Mouse (Mus musculus): ENCODE results near the gene Ifitm6. TPM values are rescaled to one million over a fixed set of nuclear protein-coding genes. Genes with fewer than 3 reads are reported as not detected.
"Not testable (repeated sequence)": the region's sequence is repeated elsewhere in the genome, so short reads cannot be mapped to it uniquely, and the experiment has no call there.

The Ifitm6 gene
- total RNA-seq, 2 experiments from 2014 or later = not detected

GRCm38 (mm10) chr7:141038090-141039032 is 20.6 kb upstream of the Ifitm6 start:
- Histone ChIP-seq H3K4me3 (no peak overlapping the region), H3K27ac (no peak overlapping the region)
- no peak for DNase-seq
- TF ChIP-seq CTCF (IDR thresholded peaks at IDR 0.05) = no peak
- intact Hi-C loops (cut with DNase I) = no loop called here

DNA sequence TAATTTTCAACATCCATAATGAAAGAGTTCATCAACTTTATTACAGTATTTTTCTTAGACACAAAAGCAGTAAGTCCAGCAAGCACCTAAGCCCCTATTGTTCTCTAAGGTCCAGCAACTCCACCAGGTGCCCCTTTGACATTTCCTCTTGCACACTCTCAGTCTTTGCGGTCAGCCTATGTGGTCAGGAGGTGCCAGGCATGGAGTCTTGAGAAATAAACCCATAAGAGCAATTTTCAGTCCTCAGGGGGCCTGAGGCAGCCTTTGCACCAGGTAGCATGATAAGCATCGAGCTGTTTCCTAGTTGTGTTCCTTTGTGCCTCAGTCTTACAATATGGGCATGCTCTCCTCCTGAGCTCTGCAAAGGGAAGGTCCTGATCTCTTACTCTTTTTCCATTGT is 18.9 kb upstream of the Ifitm6 start:
- DNase-seq; H3K27ac ChIP-seq; H3K4me3 ChIP-seq; intact Hi-C loops (cut with DNase I): not testable (repeated sequence)

GRCm38 (mm10) chr7:141032458-141033167 is 14.9 kb upstream of the Ifitm6 start:
- no peak overlapping the region for H3K27ac ChIP-seq
- intact Hi-C loops (cut with DNase I) = no loop called here
- no peak overlapping the region for H3K4me3 ChIP-seq
- DNase-seq = no peak
- TF ChIP-seq CTCF (IDR thresholded peaks at IDR 0.05) = no peak

DNA sequence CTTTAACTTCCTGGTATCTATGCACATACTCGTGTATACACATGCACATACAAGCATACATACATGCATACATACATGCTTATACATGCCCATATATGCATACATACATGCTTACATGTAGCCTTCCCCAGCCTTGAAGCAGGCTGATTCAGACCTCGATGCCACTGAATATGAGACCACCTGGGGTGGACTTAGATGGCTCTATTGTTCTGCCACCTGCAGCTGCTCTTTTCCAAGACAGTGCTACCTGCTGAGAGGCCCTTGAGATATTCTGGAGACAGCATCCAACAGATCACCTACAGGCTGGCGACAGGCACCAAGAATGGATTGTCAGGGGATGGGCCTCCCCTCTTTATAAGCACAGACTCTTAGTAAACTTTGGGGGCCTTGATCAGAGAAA is 12.7 kb upstream of the Ifitm6 start:
- no peak overlapping the region for H3K27ac ChIP-seq
- intact Hi-C loops (cut with DNase I) = no loop called here
- no peak for DNase-seq
- H3K4me3 ChIP-seq = no peak overlapping the region
- no peak for TF ChIP-seq CTCF (IDR thresholded peaks at IDR 0.05)

DNA sequence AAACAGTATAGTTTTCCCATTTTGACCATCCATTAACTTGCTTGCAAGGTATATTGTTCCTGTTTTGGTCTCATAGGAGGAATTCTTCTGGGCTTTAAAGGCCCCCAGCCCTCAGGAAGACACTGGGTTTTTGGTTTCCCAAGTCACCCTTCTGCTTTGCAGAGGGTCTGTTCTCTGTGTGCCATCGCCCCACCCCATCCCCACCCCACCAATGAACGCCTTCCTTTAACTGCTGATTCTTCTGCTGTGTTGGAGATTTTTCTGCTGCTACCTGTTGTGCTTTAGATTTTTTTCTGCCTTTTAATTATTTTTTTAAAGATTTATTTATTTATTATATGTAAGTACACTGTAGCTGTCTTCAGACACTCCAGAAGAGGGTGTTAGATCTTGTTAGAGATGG is 11.1 kb upstream of the Ifitm6 start, which contains the start of gene Gm17387:
Gene Gm17387 (plus strand): TSS at position 301 of the 400 bp plus-strand sequence.
- no peak within 1 kb of the TSS for H3K27ac ChIP-seq
- intact Hi-C loops (cut with DNase I) = no loop called here
- H3K4me3 ChIP-seq = no peak within 1 kb of the TSS
- no peak for DNase-seq
- no peak for TF ChIP-seq CTCF (IDR thresholded peaks at IDR 0.05)

DNA sequence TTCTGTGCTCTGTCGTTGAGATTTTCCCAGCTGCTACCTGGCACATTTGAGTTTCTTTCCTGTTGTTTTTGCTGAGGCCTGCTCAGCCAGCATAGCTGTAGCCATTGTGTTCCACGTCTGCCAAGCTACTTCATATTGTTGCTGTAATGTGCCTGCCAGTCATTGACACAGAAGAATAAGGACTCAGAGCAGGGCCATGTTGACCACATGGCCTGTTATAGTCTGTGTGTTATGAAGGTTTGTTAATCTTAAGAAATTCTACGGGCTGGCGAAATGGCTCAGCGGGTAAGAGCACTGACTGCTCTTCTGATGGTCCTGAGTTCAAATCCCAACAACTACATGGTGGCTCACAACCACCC is 9.0 kb upstream of the Ifitm6 start:
- intact Hi-C loops (cut with DNase I) = no loop called here
- no peak overlapping the region for H3K4me3 ChIP-seq
- DNase-seq = no peak

GRCm38 (mm10) chr7:141026097-141026739 is 8.5 kb upstream of the Ifitm6 start:
- no peak for DNase-seq
- no peak for TF ChIP-seq CTCF (IDR thresholded peaks at IDR 0.05)

More for the DNA sequence above, 9.0 kb upstream of the Ifitm6 start:
- TF ChIP-seq CTCF (IDR thresholded peaks at IDR 0.05) = no peak
- peak overlapping the region; percentile 74 for H3K27ac ChIP-seq

DNA sequence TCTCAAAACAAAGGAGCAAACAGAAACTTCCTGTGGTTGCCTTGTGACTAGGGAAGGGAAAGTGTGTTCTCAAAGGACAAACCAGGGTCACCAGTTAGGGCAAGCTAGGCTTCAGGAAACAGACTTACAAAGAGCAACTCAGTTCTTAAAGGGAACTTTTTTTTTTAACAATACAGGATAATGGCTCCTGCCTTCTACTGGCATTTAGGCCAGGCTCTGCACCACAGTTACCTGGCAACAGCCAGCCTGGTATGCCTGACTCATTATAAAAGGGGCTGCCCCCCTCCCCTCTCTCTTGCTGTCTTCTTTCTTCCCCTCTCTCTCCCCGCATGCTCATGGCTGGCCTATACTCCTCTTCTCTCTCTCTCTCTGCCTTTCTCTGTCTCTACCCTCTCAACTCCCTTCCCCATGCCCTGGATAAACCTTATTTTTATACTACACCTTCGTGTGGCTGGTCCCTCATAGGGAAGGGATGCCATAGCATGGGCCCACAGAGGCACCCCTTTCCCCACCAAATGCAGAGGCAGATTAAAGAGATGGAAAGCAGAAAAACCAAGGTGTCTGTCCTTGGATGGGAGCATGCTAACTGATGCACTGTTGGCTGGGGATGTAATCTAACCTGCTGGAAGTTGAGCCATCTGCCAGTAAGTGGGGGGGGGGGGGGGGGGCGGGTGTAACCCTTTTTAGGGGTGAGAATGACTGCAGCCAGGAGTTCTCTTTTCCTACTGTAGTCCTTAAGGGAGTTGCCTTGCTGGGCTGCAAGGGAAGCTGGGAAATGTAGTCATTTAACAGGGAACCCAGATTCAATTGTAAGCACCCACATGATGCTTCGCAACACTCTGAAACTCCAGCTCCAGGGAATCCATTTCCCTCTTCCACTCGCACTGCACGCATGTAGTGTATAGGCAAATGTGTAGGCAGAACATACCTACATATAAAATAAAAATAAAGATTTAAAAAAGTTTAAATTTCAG is 7.4 kb upstream of the Ifitm6 start:
- intact Hi-C loops (cut with DNase I) = no loop called here
- H3K4me3 ChIP-seq = no peak overlapping the region
- TF ChIP-seq CTCF (IDR thresholded peaks at IDR 0.05) = no peak
- DNase-seq = no peak
- H3K27ac ChIP-seq = peak overlapping the region; percentile 74

More at GRCm38 (mm10) chr7:141026097-141026739, 8.5 kb upstream of the Ifitm6 start:
- Histone ChIP-seq H3K27ac (peak overlapping the region; percentile 74), H3K4me3 (no peak overlapping the region)
- intact Hi-C loops (cut with DNase I) = no loop called here

DNA sequence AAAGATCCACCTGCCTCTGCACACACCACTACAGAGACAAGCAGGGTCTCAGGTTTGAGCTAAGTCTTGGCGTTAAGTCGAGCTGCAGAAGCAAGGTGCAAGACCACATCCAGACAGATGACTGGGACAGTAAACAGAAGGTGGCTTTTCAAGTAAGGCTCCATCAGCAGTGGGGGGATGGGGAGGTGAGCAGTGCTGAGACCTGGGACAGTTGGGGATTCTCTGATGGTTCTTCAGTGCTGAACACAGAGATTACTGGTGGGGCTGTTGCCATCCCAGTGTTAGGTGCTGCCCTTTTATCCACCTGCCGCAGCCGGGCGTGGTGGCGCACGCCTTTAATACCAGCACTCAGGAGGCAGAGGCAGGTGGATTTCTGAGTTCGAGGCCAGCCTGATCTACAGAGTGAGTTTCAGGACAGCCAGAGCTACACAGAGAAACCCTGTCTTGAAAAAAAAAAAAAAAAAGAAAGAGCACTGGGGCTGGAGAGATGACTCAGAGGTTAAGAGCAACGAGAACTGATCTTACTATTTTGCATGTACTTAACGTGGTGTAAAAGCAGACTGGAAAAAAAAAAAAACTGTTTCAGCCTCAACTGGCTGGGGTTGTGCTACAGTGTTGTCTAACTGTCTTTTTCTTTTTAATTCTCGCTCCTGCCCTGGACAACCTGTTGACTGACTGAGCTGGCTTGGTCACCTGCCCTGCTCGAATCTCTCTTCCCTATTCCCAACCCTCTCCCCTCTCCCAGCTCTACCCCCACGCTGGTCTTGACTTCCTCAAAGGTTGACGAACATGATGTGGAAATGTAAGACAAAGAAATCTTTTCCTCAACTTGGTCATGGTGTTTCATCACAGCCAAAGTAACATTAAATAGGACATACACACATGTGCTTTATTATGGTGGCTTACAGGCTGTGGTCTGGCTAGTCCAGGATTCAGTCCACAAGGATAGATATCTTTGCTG is 4.0 kb upstream of the Ifitm6 start:
- H3K4me3 ChIP-seq = no peak overlapping the region
- no peak for TF ChIP-seq CTCF (IDR thresholded peaks at IDR 0.05)
- intact Hi-C loops (cut with DNase I) = no loop called here
- H3K27ac ChIP-seq = no peak overlapping the region
- DNase-seq = no peak

DNA sequence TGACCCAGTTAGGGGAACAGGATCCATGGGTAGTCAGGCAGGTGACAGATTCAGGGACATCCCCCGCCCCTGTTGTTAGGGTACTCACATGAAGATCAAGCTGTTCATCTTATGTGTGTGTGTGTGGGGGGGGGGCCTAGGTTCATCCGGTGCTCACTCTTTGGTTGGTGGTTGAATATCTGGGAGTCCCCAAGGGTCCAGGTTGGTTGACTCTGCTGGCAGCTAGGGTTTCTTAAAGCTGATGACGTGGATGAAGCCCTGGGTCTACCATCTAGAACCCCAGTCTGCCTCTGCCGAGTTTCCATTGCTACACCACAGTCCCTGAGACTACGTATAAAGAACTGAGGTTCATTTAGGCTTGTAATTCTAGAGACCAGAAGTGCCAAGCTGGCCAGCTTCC is 1.3 kb upstream of the Ifitm6 start:
- Histone ChIP-seq H3K4me3 (no peak overlapping the region), H3K27ac (no peak overlapping the region)
- no peak for DNase-seq
- intact Hi-C loops (cut with DNase I) = no loop called here
- TF ChIP-seq CTCF (IDR thresholded peaks at IDR 0.05) = no peak

Measured in gastrocnemius, adult 2 months (tissue).